Mouse (Mus musculus) liver, embryonic 15.5 days (tissue): ENCODE results near the gene Gm49380. TPM values are rescaled to one million over a fixed set of nuclear protein-coding genes. Genes with fewer than 3 reads are reported as not detected.
A peak's percentile ranks its signal among the peaks of the same experiment; 100 is the strongest.

Experiments used
- ATAC-seq: fragments of 200-750 bp; cut with Nextera tagmentation; 2 replicates; pipeline ENCODE4 v1.8.0; 2017; ENCODE audit warnings: moderate number of reproducible peaks, mild to moderate bottlenecking, moderate library complexity; ENCODE audit not compliant: insufficient read depth
- H3K27ac ChIP-seq: fragments of 300-500 bp; sonication (generic); replicated peaks from 2 replicates; pipeline ENCODE4 v1.5.1; 2015; ENCODE audit warnings: mild to moderate bottlenecking, inconsistent platforms
- H3K27me3 ChIP-seq: fragments of 300-500 bp; sonication (generic); 2 replicates; pipeline ENCODE4 v1.6.1; 2015; ENCODE audit warnings: mild to moderate bottlenecking, inconsistent platforms
- H3K36me3 ChIP-seq: fragments of 300-500 bp; sonication (generic); replicated peaks from 2 replicates; pipeline ENCODE4 v1.6.1; 2015; ENCODE audit warnings: moderate library complexity, mild to moderate bottlenecking, inconsistent platforms
- H3K4me1 ChIP-seq: fragments of 300-500 bp; sonication (generic); replicated peaks from 2 replicates; pipeline ENCODE4 v1.6.1; 2015; ENCODE audit warnings: inconsistent platforms
- H3K4me2 ChIP-seq: fragments of 300-500 bp; sonication (generic); 2 replicates; pipeline ENCODE4 v1.6.1; 2015; ENCODE audit warnings: moderate library complexity, mild to moderate bottlenecking, inconsistent platforms
- H3K4me3 ChIP-seq: fragments of 300-500 bp; sonication (generic); replicated peaks from 2 replicates; pipeline ENCODE4 v1.5.1; 2015; ENCODE audit warnings: mild to moderate bottlenecking, inconsistent platforms
- H3K9ac ChIP-seq: fragments of 300-500 bp; sonication (generic); 2 replicates; pipeline ENCODE4 v1.6.1; 2015; ENCODE audit warnings: moderate library complexity, mild to moderate bottlenecking, inconsistent platforms
- H3K9me3 ChIP-seq: fragments of 300-500 bp; sonication (generic); replicated peaks from 2 replicates; pipeline ENCODE4 v1.6.1; 2016; ENCODE audit warnings: inconsistent platforms
- WGBS: fragments of 180-500 bp; shearing (Covaris S2); methylation state at CpG from one replicate; pipeline ENCODE4 v1.1.7; 2015; ENCODE audit warnings: mixed read lengths; ENCODE audit not compliant: insufficient replicate concordance; 5-methylcytosine and 5-hydroxymethylcytosine counted together
- polyA plus RNA-seq: library from polyadenylated mRNA; unstranded; fragments of >200 nt; fragmentation: Nextera tagmentation; extraction: Ambion mirVana; gene quantifications from 2 replicates; pipeline ENCODE4 v1.2.1, GENCODE M21; 2015

Gm49380 gene
- polyA plus RNA-seq, 1 experiment from 2014 or later = not detected

DNA sequence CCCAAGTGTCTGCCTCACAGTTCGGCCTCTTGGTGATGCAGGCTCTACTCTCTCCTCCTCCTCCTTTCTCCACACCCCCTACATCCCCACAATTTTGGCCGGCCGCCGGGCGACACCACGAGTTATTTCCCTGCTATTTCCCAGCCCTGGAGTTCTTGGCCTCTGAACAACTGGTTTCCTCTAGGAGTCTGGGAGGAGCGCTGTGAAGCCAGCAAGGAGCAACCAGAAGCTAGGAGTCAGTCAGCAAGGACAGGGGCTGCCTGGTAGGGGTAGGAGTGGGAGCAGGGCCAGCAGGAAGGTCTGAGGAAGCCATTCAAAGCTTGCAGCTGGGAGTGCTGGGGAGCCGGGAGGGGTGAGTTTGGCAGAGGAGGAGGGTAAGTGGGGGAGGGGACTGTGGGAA is 6.2 kb downstream of the Gm49380 start, which contains the start of gene C1qtnf5:
C1qtnf5 (plus strand) TSS at position 136 of the 400 bp plus-strand sequence.
- no peak within 1 kb of the TSS; the same call in 1 of the 2 replicates for H3K27ac ChIP-seq
- ATAC-seq = no peak
- H3K27me3 ChIP-seq = no peaks in the 10 kb centered on the region
- WGBS = 74% methylated on average over 8 of the region's 8 CpGs
- no peaks in the 10 kb centered on the region for H3K9me3 ChIP-seq
- H3K4me2 ChIP-seq = no peak within 1 kb of the TSS
- H3K4me3 ChIP-seq = no peak within 1 kb of the TSS
- H3K9ac ChIP-seq = no peak within 1 kb of the TSS
- peaks cover 54% of the 10 kb centered on the region for H3K36me3 ChIP-seq
- H3K4me1 ChIP-seq = peaks cover 52% of the 10 kb centered on the region

DNA sequence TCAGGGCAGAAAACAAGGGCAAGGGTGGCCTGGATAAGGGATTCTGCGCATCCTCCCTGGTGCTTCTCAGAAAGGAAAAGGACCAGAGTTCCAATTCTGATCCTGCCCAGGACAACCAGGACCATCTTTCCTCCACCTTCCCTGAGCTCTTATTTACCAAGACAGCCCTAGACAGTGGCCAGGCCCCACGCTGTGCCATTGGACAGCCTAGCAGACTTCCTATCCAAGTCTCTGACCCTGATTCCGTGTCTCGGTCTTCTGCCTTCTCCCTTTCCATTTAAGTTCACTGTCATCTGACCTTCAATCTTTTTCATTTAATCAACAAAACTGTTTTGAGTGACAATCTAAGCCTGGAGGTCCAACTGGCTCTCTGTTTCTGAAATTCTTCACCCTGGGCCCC is 6.7 kb downstream of the Gm49380 start:
- Histone ChIP-seq H3K4me3 (no peak overlapping the region), H3K27me3 (no peaks in the 10 kb centered on the region), H3K9me3 (no peaks in the 10 kb centered on the region), H3K4me2 (no peak overlapping the region), H3K27ac (no peak overlapping the region), H3K4me1 (peaks cover 49% of the 10 kb centered on the region), H3K36me3 (peaks cover 54% of the 10 kb centered on the region), H3K9ac (no peak overlapping the region)
- 75% methylated on average over 4 of the region's 4 CpGs for WGBS
- no peak for ATAC-seq

DNA sequence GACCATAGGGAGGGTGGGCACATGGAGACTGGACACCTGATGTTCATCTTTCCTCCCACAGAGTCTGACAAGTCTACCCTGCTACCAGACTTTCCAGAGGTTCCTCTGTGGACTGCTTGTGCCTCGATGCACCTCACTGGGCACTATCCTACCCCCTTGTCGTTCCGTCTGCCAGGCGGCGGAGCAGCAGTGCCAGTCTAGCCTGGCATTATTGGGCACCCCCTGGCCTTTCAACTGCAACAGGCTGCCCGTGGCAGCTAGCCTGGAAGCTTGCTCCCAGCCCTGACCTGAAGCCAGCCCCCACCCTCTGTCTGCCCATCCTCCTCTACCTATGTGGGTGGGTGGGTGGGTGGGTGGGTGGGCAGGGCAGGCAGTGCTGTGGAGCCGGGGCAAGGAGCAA is 7.1 kb downstream of the Gm49380 start:
- Histone ChIP-seq H3K36me3 (peaks cover 54% of the 10 kb centered on the region), H3K27ac (no peak overlapping the region), H3K4me3 (no peak overlapping the region), H3K9me3 (no peaks in the 10 kb centered on the region), H3K4me2 (no peak overlapping the region), H3K27me3 (no peaks in the 10 kb centered on the region), H3K4me1 (peaks cover 49% of the 10 kb centered on the region), H3K9ac (no peak overlapping the region)
- ATAC-seq = no peak
- WGBS = 91% methylated on average over 7 of the region's 7 CpGs

DNA sequence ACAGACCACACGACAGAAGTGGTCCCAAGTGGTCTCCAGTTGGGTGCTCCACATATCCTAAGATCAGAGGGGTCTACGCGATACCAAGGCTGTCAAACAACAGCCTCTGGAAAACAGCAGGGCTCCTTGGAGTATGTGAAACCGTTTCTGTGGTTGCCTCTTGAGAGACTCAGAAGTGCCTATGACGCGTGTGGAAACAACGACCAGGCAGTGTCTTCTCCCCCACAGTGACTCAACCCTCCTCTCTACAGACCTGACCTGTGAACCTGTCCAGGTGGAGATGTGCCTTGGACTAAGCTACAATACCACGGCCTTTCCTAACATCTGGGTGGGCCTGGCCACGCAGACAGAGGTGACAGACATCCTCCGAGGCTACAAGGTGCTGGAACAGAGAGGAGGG is 7.5 kb downstream of the Gm49380 start:
- Histone ChIP-seq H3K27me3 (no peaks in the 10 kb centered on the region), H3K36me3 (peaks cover 54% of the 10 kb centered on the region), H3K27ac (no peak overlapping the region), H3K9ac (no peak overlapping the region), H3K4me2 (no peak overlapping the region), H3K4me3 (no peak overlapping the region), H3K4me1 (peaks cover 48% of the 10 kb centered on the region), H3K9me3 (no peaks in the 10 kb centered on the region)
- ATAC-seq = no peak
- WGBS = 83% methylated on average over 10 of the region's 10 CpGs

DNA sequence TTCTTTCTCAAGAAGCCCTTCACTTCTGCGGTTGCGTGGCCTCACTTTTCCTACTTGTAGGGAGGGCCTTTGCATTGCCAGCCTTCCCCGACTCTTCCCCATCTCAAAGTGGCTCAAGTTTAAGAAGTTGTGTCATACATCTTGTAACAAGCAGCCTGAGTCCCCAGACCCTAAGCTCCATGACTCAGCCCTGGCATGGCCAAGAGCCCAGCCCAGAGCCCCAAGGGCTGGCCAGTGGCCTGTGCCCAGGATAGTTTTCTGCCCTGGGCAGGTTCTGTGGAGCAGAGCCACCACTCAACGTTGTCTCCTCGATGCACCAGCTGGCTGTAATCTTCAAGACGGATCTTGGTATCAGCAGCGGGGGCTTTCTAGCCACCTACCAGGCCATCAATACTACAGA is 8.4 kb downstream of the Gm49380 start:
- Histone ChIP-seq H3K9me3 (no peaks in the 10 kb centered on the region), H3K9ac (no peak overlapping the region), H3K4me3 (no peak overlapping the region), H3K27me3 (no peaks in the 10 kb centered on the region), H3K36me3 (peaks cover 46% of the 10 kb centered on the region), H3K27ac (no peak overlapping the region), H3K4me1 (peaks cover 39% of the 10 kb centered on the region), H3K4me2 (no peak overlapping the region)
- no peak for ATAC-seq
- WGBS = 75% methylated on average over 7 of the region's 7 CpGs

DNA sequence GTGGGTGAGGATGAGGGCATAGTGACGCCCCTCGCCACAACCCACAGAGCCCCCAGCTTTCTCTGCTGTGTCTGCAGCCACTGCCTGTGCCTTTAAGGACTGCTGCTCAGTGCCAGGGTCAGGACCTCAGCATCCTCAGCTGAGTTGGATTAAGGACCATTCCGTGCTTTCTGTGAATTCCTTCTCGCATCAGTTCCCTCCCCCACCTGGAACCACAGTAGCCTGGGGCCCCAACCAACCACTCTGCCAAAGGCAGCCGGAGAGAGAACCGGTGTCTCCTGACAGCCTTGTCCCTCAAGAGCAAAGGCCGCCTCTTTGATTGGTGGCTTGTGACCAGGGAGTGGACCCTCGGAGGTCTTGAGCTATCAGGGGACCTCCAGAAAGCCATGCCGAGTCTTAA is 11.8 kb downstream of the Gm49380 start, which contains the start of gene Mfrp:
Mfrp (plus strand) TSS at position 240 of the 400 bp plus-strand sequence.
- peaks cover 7% of the 10 kb centered on the region; the same call in 1 of the 2 replicates for H3K4me1 ChIP-seq
- no peaks in the 10 kb centered on the region for H3K27me3 ChIP-seq
- H3K4me3 ChIP-seq = no peak within 1 kb of the TSS
- no peak within 1 kb of the TSS for H3K27ac ChIP-seq
- no peaks in the 10 kb centered on the region for H3K9me3 ChIP-seq
- peaks cover 18% of the 10 kb centered on the region; the same call in 1 of the 2 replicates for H3K36me3 ChIP-seq
- no peak within 1 kb of the TSS for H3K4me2 ChIP-seq
- no peak within 1 kb of the TSS for H3K9ac ChIP-seq
- 79% methylated on average over 9 of the region's 9 CpGs for WGBS
- no peak for ATAC-seq

DNA sequence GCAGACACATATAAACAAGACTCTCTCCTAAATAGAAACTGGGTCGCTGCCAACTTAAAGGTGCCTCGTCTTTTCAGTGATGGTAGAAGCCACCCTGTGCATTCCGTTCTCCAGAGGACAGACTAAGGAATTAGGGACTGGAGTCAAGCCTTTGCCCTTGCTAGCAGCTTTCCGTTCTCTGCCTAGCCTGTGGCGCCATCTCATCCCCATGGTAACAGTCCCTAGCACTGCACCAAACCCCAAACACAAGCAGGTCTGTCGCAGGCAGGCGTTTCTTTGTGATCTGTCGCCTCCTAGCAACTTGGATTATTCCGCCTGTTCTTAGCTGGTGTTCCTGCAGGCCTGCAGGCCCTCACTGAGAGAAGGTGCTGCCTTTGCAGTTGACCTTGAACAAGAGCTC is 16.8 kb downstream of the Gm49380 start:
- no peak for ATAC-seq
- H3K27ac ChIP-seq = no peak overlapping the region
- no peaks in the 10 kb centered on the region for H3K9me3 ChIP-seq
- H3K4me3 ChIP-seq = no peak overlapping the region
- H3K4me2 ChIP-seq = no peak overlapping the region
- WGBS = 64% methylated on average over 9 of the region's 9 CpGs
- no peaks in the 10 kb centered on the region for H3K27me3 ChIP-seq
- no peak overlapping the region for H3K9ac ChIP-seq
- H3K36me3 ChIP-seq = 0 out of 2 replicates have a peak, but pooled peaks cover 4% of the 10 kb centered on the region
- H3K4me1 ChIP-seq = peaks cover 12% of the 10 kb centered on the region

DNA sequence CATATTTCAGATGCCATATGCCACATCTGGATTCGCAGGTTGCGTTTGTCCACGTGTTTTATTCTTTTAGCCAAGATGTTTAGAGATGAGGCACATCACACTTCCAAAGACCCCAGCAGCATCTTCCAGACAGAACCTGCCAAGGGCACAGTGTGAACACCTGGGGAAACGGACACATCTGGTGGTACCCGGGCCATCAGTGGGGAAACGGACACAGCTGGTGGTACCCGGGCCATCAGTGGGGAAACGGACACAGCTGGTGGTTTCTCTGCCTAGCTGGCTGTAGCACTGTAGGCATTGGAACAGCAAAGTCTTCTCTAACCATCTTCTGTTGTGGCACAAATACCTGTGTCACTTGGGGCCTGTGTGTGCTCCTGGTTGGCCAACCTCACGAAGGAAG is 17.5 kb downstream of the Gm49380 start:
- no peak overlapping the region for H3K9ac ChIP-seq
- 0 out of 2 replicates have a peak, but pooled peaks cover 4% of the 10 kb centered on the region for H3K36me3 ChIP-seq
- no peaks in the 10 kb centered on the region for H3K9me3 ChIP-seq
- no peak overlapping the region for H3K4me2 ChIP-seq
- 75% methylated on average over 9 of the region's 9 CpGs for WGBS
- no peaks in the 10 kb centered on the region for H3K27me3 ChIP-seq
- H3K4me3 ChIP-seq = no peak overlapping the region
- no peak for ATAC-seq
- H3K4me1 ChIP-seq = peaks cover 12% of the 10 kb centered on the region
- no peak overlapping the region for H3K27ac ChIP-seq

DNA sequence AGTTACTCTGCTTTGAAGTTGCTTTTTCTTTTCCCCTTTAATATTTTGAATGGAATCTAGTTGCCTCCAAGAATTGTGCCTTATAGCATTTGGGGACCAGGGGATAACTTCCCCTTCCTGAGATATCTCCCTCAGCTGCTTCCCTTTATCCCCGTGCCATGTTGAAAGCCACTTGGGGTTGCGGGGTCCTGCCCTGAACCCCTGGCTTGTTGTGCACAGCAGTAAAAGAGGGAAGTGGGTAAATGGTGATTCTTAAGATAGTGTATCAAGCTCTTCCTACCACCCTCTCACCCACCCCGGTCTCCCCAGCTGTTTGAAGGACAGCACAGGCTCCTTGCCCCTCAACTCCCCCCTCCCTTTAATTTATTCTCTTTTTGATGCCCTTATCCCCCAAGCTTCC is 18.6 kb downstream of the Gm49380 start:
- ATAC-seq = no peak
- Histone ChIP-seq H3K9me3 (no peaks in the 10 kb centered on the region), H3K9ac (no peak overlapping the region), H3K4me3 (no peak overlapping the region), H3K27ac (no peak overlapping the region), H3K27me3 (no peaks in the 10 kb centered on the region), H3K4me1 (peaks cover 16% of the 10 kb centered on the region), H3K4me2 (no peak overlapping the region), H3K36me3 (0 out of 2 replicates have a peak, but pooled peaks cover 4% of the 10 kb centered on the region)
- WGBS = 23% methylated on average over 3 of the region's 3 CpGs

DNA sequence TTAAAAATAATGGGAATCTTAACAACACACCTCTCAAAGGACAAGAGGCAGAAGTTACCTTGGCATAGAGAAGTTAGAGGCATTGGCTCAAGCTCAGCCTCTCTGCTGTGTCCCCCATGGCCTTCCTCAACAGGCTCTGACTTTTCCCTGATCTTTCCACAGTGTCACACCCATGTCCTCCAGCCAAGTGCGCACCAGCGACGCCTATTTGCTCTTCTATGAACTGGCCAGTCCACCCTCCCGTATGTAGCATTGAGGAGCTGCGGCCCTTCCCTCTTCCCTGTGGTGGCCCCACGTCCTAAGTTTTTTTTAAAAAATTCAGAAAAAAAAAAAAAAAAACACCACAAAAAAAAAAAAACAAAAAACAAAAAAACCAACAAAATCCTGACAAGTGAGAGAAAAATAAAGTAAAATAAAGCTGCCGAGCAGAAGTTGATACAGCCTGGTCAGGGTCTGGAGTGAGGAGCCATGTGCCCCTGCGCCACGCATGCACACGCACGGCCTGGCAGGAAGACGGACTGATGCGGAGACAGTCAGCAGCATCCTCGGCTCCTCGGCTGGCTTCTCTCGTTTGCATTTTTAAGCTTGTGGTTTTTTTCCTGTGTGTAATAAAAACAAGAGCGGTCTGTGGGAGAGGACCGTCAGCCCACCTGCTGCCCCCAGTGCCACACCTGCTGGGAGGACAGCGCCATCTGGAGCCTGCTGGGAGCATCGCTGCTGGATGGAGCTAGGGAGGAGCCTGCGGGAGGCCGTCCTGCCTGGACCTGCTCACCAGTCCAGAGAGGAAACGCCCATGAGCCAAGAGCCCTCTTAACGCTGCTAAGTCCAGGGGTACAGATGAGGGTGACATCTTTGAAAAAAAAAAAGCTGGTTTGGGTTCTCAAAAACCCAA is 19.4 kb downstream of the Gm49380 start:
- H3K27ac ChIP-seq = no peak overlapping the region
- H3K9ac ChIP-seq = no peak overlapping the region
- H3K4me1 ChIP-seq = peaks cover 24% of the 10 kb centered on the region
- H3K4me3 ChIP-seq = no peak overlapping the region
- WGBS = 47% methylated on average over 24 of the region's 24 CpGs
- ATAC-seq = no peak
- H3K9me3 ChIP-seq = no peaks in the 10 kb centered on the region
- no peak overlapping the region for H3K4me2 ChIP-seq
- H3K27me3 ChIP-seq = 0 out of 2 replicates have a peak, but pooled peaks cover 4% of the 10 kb centered on the region
- H3K36me3 ChIP-seq = 0 out of 2 replicates have a peak, but pooled peaks cover 4% of the 10 kb centered on the region

DNA sequence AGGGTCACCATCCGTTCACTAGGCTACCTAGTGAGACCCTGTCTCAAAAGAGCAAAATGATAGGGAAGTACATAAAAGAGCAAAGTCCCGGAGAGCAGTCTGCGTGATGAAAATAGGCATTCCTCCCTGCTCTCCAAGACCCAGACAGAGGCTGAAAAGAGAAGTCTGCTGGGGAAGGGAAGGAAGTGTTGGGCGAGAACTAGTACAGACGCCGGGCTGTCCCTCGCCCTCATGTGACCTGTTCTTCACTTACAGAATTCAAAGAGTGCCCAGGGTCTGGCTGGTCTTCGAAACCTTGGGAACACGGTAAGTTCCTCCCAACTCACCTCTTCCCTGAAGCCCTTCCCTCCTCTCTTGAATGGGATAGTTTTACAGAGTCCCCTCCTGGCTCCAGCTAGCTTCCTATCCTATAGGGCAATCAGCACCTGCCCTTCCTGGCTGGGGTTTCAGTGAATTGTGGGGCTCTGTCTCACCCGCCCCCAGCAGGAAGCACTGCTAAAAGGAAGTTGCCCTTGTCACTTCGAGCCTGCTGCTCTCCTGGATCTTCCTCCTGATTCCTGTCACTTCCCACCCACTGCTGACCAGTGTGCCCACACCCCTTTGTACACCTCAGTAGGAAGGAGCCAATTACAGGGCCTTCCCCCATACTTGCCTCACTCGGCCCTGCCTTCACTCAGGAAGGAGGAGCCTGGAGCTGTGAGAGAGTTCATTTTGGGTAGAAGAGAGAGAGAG is 24.3 kb downstream of the Gm49380 start:
- H3K9ac ChIP-seq = no peak overlapping the region
- H3K27me3 ChIP-seq = peaks cover 49% of the 10 kb centered on the region
- H3K27ac ChIP-seq = peak overlapping the region; percentile 49; the same call in 1 of the 2 replicates
- H3K4me2 ChIP-seq = peak overlapping the region; percentile 38
- H3K9me3 ChIP-seq = no peaks in the 10 kb centered on the region
- H3K4me1 ChIP-seq = peaks cover 44% of the 10 kb centered on the region
- no peak overlapping the region for H3K4me3 ChIP-seq
- 19% methylated on average over 12 of the region's 12 CpGs for WGBS
- ATAC-seq = no peak
- H3K36me3 ChIP-seq = 0 out of 2 replicates have a peak, but pooled peaks cover 4% of the 10 kb centered on the region
